Mouse (Mus musculus): ENCODE measurements around the gene Lmntd2. TPM values are rescaled to one million over a fixed set of nuclear protein-coding genes. Genes with fewer than 3 reads are reported as not detected.

The Lmntd2 gene
- polyA plus RNA-seq, 1 experiment: 0.10 TPM

DNA sequence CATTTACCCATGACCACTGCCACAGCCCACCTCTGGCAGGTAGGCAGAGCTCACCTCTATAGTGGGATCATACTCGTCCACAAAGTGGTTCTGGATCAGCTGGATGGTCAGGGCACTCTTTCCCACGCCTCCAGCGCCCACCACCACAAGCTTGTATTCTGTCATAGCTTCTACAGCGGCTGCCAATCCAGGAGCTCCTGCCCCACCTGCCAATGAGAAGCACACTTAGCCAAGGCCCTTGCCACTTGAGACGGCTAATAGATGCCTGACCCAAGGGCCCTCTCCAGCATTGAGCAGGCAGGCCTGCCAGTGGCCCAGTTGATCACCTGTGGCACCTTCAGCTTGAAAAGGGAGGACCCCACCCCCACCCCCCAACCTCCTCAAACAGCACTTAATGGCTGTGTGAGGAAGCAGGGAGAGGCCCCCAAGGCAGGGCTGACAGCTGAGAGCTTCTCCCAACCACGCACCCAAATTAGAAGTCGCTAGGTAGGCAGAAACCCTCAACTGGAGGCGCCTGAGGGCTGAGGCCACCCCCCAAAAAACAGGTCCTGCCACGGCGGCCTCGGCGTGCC, 21.0 kb downstream of the Lmntd2 start:
- H3K4me2 ChIP-seq (ENCODE audit: low read depth): peak overlapping the region; percentile 75
- H3K27me3 ChIP-seq (ENCODE audit: control insufficient read depth, insufficient read depth, insufficient read length): no peaks in the 10 kb centered on the region
- TF ChIP-seq TCF12 (IDR thresholded peaks at IDR 0.05; ENCODE audit: insufficient read depth, poor library complexity, severe bottlenecking) (no peak), MYOG (IDR thresholded peaks at IDR 0.05; ENCODE audit: control insufficient read depth in 1 of 3, insufficient read depth in 1 of 3, insufficient read length in 2 of 3, low read depth in 2 of 3) (no peak), E2F4 (IDR thresholded peaks at IDR 0.05; ENCODE audit: insufficient read depth) (no peak), REST (IDR thresholded peaks at IDR 0.05; ENCODE audit: insufficient read depth, insufficient read length) (no peak), POLR2A (IDR thresholded peaks at IDR 0.05; ENCODE audit: insufficient read length, low read depth) (no peak), USF1 (IDR thresholded peaks at IDR 0.05; ENCODE audit: low read depth) (no peak), MYOD1 (IDR thresholded peaks at IDR 0.05; ENCODE audit: control insufficient read depth in 1 of 3, insufficient read length in 2 of 3, low read depth in 2 of 3) (no peak), SRF (IDR thresholded peaks at IDR 0.05; ENCODE audit: control insufficient read depth, insufficient read length, low read depth) (no peak), TCF3 (IDR thresholded peaks at IDR 0.05; ENCODE audit: insufficient read length, low read depth) (no peak), POLR2AphosphoS2 (IDR thresholded peaks at IDR 0.05; ENCODE audit: insufficient read length, low read depth) (no peak), MAX (IDR thresholded peaks at IDR 0.05; ENCODE audit: low read depth) (no peak), CEBPB (IDR thresholded peaks at IDR 0.05; ENCODE audit: insufficient read depth, poor library complexity, severe bottlenecking) (no peak)
- peak overlapping the region; percentile 47 for H3K4me3 ChIP-seq
- H3K36me3 ChIP-seq (ENCODE audit: control insufficient read depth, insufficient read depth): peaks cover 18% of the 10 kb centered on the region
- peaks cover 9% of the 10 kb centered on the region for H3K79me2 ChIP-seq (ENCODE audit: control insufficient read depth, insufficient read depth)
- H3ac ChIP-seq (ENCODE audit: control insufficient read depth, insufficient read length): peak overlapping the region; percentile 82

DNA sequence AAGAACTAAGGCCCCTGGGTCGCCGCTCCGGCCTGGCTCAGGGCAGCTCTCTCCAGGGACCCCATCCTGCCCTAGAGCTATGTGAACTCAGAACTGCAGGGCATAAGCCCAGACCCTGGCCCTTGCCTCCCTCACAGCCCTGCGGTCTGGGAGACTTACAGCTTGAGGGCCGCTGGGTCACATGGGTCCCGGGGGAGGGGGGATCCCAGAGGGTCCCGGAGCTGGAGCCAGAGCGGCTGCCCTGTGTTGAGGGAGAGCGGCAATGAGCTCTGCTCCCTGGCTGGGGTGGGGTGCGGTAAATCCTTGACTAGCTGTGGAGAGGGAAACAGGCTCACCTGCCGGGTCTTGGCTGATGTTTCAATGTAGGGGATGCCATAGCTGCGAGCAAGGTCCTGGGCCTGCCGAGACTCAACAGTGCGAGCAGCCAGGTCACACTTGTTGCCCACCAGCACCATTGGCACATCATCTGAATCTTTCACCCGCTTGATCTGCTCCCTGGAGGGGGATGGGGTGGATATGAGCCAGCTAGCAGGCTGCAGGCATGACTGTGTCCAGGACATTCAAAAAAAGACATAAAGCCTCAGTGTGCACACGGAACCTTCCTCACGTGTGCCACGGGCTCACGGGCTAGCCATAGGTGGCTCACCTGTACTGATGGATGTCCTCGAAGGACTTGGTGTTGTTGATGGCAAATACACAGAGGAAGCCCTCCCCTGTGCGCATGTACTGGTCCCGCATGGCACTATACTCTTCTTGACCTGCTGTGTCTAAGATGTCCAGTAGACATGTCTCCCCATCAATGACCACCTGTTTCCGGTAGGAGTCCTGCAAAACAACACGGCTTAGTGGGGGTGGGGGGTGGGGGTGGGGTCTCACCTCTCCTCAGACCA, 21.8 kb downstream of the Lmntd2 start:
- TF ChIP-seq TCF3 (IDR thresholded peaks at IDR 0.05; ENCODE audit: insufficient read length, low read depth): no peak
- TF ChIP-seq SRF (IDR thresholded peaks at IDR 0.05; ENCODE audit: control insufficient read depth, insufficient read length, low read depth): no peak
- TF ChIP-seq POLR2A (IDR thresholded peaks at IDR 0.05; ENCODE audit: insufficient read length, low read depth): no peak
- no peak for TF ChIP-seq USF1 (IDR thresholded peaks at IDR 0.05; ENCODE audit: low read depth)
- no peak for TF ChIP-seq E2F4 (IDR thresholded peaks at IDR 0.05; ENCODE audit: insufficient read depth)
- TF ChIP-seq REST (IDR thresholded peaks at IDR 0.05; ENCODE audit: insufficient read depth, insufficient read length): no peak
- Histone ChIP-seq H3K4me2 (ENCODE audit: low read depth) (peak overlapping the region; percentile 75), H3K79me2 (ENCODE audit: control insufficient read depth, insufficient read depth) (peaks cover 9% of the 10 kb centered on the region), H3K36me3 (ENCODE audit: control insufficient read depth, insufficient read depth) (peaks cover 18% of the 10 kb centered on the region), H3K4me3 (peak overlapping the region; percentile 47), H3ac (ENCODE audit: control insufficient read depth, insufficient read length) (no peak overlapping the region), H3K27me3 (ENCODE audit: control insufficient read depth, insufficient read depth, insufficient read length) (no peaks in the 10 kb centered on the region)

DNA sequence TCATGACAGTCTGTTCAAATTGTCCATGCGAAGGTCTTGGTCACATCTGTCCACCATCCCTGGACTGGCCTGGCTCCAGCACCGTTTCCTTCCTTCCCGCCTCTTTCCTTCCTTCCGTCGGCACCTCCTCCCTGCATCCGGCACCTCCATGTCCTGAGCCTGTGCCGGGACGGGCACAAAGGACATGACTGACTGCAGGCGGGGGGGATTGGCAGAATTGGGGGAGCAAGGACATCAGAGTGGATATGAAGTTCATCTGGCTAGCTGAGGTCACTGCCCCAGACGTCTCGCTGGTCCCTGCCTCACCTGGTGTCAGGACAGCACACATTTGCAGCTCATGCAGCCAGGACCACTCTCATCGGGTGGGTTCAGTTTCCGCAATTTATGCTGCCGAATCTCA, 22.8 kb downstream of the Lmntd2 start:
- peaks cover 9% of the 10 kb centered on the region for H3K79me2 ChIP-seq (ENCODE audit: control insufficient read depth, insufficient read depth)
- H3K27me3 ChIP-seq (ENCODE audit: control insufficient read depth, insufficient read depth, insufficient read length): no peaks in the 10 kb centered on the region
- H3ac ChIP-seq (ENCODE audit: control insufficient read depth, insufficient read length): no peak overlapping the region
- H3K4me3 ChIP-seq: no peak overlapping the region
- no peak overlapping the region for H3K4me2 ChIP-seq (ENCODE audit: low read depth)
- peaks cover 18% of the 10 kb centered on the region for H3K36me3 ChIP-seq (ENCODE audit: control insufficient read depth, insufficient read depth)
- no peak for TF ChIP-seq MYOD1 (IDR thresholded peaks at IDR 0.05; ENCODE audit: control insufficient read depth in 1 of 3, insufficient read length in 2 of 3, low read depth in 2 of 3)
- TF ChIP-seq USF1 (IDR thresholded peaks at IDR 0.05; ENCODE audit: low read depth): no peak
- no peak for TF ChIP-seq POLR2A (IDR thresholded peaks at IDR 0.05; ENCODE audit: insufficient read length, low read depth)
- TF ChIP-seq TCF3 (IDR thresholded peaks at IDR 0.05; ENCODE audit: insufficient read length, low read depth): no peak
- no peak for TF ChIP-seq CEBPB (IDR thresholded peaks at IDR 0.05; ENCODE audit: insufficient read depth, poor library complexity, severe bottlenecking)
- no peak for TF ChIP-seq MYOG (IDR thresholded peaks at IDR 0.05; ENCODE audit: control insufficient read depth in 1 of 3, insufficient read depth in 1 of 3, insufficient read length in 2 of 3, low read depth in 2 of 3)
- TF ChIP-seq TCF12 (IDR thresholded peaks at IDR 0.05; ENCODE audit: insufficient read depth, poor library complexity, severe bottlenecking): no peak
- no peak for TF ChIP-seq POLR2AphosphoS2 (IDR thresholded peaks at IDR 0.05; ENCODE audit: insufficient read length, low read depth)
- TF ChIP-seq MAX (IDR thresholded peaks at IDR 0.05; ENCODE audit: low read depth): no peak
- TF ChIP-seq SRF (IDR thresholded peaks at IDR 0.05; ENCODE audit: control insufficient read depth, insufficient read length, low read depth): no peak
- no peak for TF ChIP-seq REST (IDR thresholded peaks at IDR 0.05; ENCODE audit: insufficient read depth, insufficient read length)
- no peak for TF ChIP-seq E2F4 (IDR thresholded peaks at IDR 0.05; ENCODE audit: insufficient read depth)

DNA sequence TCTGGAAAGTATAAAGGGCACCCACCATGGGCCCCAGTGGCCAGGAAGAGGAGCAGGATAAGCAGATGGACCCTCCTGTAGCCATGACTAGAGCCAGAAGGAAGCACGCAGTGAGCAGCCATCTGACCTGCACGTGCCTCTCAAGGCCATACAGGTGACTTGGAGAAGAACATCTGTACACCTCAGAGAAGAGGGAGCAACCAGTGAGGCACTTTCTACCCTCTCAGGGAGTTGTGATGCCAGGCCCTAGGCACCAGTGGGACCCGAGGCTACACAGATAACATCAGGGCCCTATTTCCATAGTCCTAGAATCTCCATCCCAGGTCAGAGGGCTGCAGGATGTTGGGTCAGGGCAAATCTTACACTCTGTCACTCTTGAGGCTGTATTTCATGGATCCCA, 23.7 kb downstream of the Lmntd2 start:
- TF ChIP-seq MYOG (IDR thresholded peaks at IDR 0.05; ENCODE audit: control insufficient read depth in 1 of 3, insufficient read depth in 1 of 3, insufficient read length in 2 of 3, low read depth in 2 of 3) (no peak), POLR2AphosphoS2 (IDR thresholded peaks at IDR 0.05; ENCODE audit: insufficient read length, low read depth) (no peak), MAX (IDR thresholded peaks at IDR 0.05; ENCODE audit: low read depth) (no peak), REST (IDR thresholded peaks at IDR 0.05; ENCODE audit: insufficient read depth, insufficient read length) (no peak), POLR2A (IDR thresholded peaks at IDR 0.05; ENCODE audit: insufficient read length, low read depth) (no peak), TCF12 (IDR thresholded peaks at IDR 0.05; ENCODE audit: insufficient read depth, poor library complexity, severe bottlenecking) (no peak), MYOD1 (IDR thresholded peaks at IDR 0.05; ENCODE audit: control insufficient read depth in 1 of 3, insufficient read length in 2 of 3, low read depth in 2 of 3) (no peak), CEBPB (IDR thresholded peaks at IDR 0.05; ENCODE audit: insufficient read depth, poor library complexity, severe bottlenecking) (no peak), SRF (IDR thresholded peaks at IDR 0.05; ENCODE audit: control insufficient read depth, insufficient read length, low read depth) (no peak), E2F4 (IDR thresholded peaks at IDR 0.05; ENCODE audit: insufficient read depth) (no peak), USF1 (IDR thresholded peaks at IDR 0.05; ENCODE audit: low read depth) (no peak), TCF3 (IDR thresholded peaks at IDR 0.05; ENCODE audit: insufficient read length, low read depth) (no peak)
- H3K79me2 ChIP-seq (ENCODE audit: control insufficient read depth, insufficient read depth): peaks cover 9% of the 10 kb centered on the region
- peaks cover 18% of the 10 kb centered on the region for H3K36me3 ChIP-seq (ENCODE audit: control insufficient read depth, insufficient read depth)
- H3K4me3 ChIP-seq: no peak overlapping the region
- no peaks in the 10 kb centered on the region for H3K27me3 ChIP-seq (ENCODE audit: control insufficient read depth, insufficient read depth, insufficient read length)
- no peak overlapping the region for H3ac ChIP-seq (ENCODE audit: control insufficient read depth, insufficient read length)
- no peak overlapping the region for H3K4me2 ChIP-seq (ENCODE audit: low read depth)
